Mouse (Mus musculus): Measurements from ENCODE around the gene Chrm2.

DNA sequence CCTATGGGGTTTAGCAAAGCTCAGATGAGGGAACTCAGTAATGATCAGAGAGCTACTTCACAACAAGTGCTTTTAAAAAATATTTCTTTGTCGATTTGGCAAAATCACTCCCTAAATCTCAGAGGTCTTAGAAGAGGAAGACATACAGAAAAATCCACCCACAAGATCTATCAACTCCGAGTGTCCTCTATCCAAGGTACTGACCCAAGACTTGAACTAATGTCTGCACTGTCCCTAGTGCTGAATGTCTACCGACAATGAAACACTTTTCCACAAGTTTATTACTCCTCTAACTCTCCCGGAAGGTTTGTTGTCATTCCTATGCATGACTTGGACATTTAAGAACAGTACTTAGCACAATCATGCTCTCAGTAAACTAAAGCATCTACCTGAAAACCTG lies 9.9 kb upstream of the Chrm2 start:
- TF ChIP-seq CTCF (IDR thresholded peaks at IDR 0.05; ENCODE audit: extremely low read depth, insufficient read depth, low read length) (no peak), POLR2A (IDR thresholded peaks at IDR 0.05; ENCODE audit: extremely low read depth, insufficient read depth, low read length) (no peak)
